Mouse (Mus musculus) MEL-GATA-1-ER (cell line): ENCODE measurements around the gene Dapp1.
A peak's percentile ranks its signal among the peaks of the same experiment; 100 is the strongest.

ENCODE experiments used
- DNase-seq: peaks from one replicate; pipeline ENCODE4 v3.0.0-alpha.2; 2012; ENCODE audit warnings: low read depth; ENCODE audit errors: extremely low read depth

Gene Dapp1

GRCm38 (mm10) chr3:137981382-137981750, at the start of gene Dapp1:
TSS of gene Dapp1 (minus strand) at chr3:137981545.
- DNase-seq = peak; percentile 94

- DNase-seq = no peak
Measured at GRCm38 (mm10) chr3:138030563-138030962, 49.2 kb upstream of the Dapp1 start.

DNA sequence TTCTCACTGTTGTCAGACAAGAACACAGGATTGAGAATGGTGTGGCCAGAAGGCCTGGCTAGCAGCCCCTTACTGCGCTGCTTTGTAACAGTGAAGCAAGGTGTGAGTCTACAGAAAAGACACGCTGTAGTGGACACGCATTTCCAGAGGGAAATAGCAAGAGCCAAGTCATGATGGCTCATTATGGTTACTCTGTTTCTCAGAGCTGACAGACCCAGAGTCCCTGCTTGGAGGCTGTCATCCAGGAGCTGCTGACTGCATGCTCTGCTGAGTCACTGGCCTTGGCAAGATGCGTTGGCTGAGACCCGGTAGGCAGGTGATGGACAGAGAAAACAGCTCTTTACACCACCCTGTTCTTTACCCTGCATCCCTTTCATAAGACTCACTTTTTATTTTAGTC, 48.0 kb upstream of the Dapp1 start:
- no peak for DNase-seq

- no peak for DNase-seq
Measured at GRCm38 (mm10) chr3:138027575-138028362, 46.4 kb upstream of the Dapp1 start.

GRCm38 (mm10) chr3:138026286-138026685, 44.9 kb upstream of the Dapp1 start:
- no peak for DNase-seq

- no peak for DNase-seq
Measured at GRCm38 (mm10) chr3:138022651-138023050, 41.3 kb upstream of the Dapp1 start.

GRCm38 (mm10) chr3:138022003-138022402, 40.7 kb upstream of the Dapp1 start:
- DNase-seq = peak; percentile 46

- no peak for DNase-seq
Measured at GRCm38 (mm10) chr3:138016810-138017209, 35.5 kb upstream of the Dapp1 start.

GRCm38 (mm10) chr3:138014725-138015124, 33.4 kb upstream of the Dapp1 start:
- DNase-seq = no peak

DNA sequence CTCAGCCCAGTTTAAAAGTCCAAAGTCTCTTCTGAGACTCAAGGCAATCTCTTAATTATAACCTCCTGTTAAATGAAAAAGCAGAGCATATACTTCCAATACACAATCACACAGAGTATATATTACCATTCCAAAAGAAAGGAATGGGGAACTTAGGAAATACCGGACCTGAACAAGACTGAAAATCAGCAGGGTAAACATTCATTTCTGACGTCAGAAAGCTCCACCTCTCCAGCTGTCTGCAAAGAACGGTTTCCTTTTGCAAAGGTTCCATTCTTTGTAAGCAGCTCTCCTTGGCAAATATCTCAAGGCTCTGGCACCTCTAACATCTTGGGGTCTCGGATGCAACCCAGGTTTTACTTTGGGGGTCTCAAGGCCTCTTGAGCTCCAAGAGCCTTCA, 31.0 kb upstream of the Dapp1 start:
- no peak for DNase-seq

DNA sequence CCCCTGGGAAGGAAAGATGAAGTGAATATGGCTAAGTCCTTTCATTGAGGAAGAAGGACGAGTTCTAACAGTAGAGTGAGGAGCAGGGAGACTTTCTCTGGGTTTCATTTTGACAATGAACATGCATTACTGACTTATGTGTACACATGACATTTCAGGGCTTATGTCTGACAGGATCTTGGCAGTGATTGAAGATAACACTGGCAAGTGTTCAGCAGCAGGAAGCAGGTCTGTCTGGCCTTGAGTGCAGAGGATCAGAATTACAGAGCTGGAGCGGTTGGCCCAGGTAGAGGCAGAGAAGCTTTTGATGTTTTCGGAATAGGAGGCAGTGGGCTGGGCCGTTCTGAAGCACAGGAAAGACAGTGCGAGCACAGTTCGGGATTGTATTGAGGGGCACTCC, 26.8 kb upstream of the Dapp1 start:
- DNase-seq = no peak

GRCm38 (mm10) chr3:138006896-138007295, 25.6 kb upstream of the Dapp1 start:
- no peak for DNase-seq

GRCm38 (mm10) chr3:138003264-138003663, 21.9 kb upstream of the Dapp1 start:
- no peak for DNase-seq

GRCm38 (mm10) chr3:138002545-138002944, 21.2 kb upstream of the Dapp1 start:
- no peak for DNase-seq

DNA sequence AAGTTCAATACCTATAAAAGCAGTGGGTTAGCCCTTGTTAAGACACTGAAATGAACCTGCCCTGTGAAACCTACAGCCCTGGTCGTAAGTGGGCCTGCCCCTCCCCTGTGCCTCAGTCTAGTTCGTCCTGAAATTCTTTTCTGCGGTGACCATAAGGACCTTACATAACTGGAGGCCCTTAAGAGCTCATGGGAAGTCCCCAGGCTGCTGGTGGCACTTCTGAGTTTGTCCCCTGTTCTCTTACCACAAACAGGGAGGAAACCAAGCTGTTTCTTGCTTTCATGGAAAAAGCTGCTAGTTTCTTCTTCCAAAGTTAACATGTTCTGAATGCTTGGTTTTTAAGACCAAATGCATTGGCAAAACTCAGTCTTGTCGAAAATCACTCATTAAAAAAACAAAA, 20.5 kb upstream of the Dapp1 start:
- DNase-seq = no peak

DNA sequence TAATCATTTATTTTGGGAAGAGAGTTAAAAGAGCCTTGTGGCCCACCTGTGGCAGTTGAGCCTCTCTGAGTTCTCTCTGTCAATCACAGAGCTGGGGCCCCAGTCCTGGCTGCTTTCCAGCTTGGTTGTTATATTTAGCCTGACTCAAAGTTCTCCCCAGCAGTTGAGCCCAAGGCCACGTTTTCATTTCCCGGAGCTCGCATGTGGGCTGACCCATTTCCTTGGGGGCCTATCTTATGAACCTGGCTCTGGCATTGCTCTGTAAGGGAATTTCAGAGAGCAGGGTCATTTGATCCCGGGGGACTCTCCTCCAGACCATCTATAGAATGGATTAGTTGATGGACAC, 19.4 kb upstream of the Dapp1 start:
- DNase-seq = no peak

- no peak for DNase-seq
Measured at GRCm38 (mm10) chr3:138000062-138000723, 18.8 kb upstream of the Dapp1 start.

DNA sequence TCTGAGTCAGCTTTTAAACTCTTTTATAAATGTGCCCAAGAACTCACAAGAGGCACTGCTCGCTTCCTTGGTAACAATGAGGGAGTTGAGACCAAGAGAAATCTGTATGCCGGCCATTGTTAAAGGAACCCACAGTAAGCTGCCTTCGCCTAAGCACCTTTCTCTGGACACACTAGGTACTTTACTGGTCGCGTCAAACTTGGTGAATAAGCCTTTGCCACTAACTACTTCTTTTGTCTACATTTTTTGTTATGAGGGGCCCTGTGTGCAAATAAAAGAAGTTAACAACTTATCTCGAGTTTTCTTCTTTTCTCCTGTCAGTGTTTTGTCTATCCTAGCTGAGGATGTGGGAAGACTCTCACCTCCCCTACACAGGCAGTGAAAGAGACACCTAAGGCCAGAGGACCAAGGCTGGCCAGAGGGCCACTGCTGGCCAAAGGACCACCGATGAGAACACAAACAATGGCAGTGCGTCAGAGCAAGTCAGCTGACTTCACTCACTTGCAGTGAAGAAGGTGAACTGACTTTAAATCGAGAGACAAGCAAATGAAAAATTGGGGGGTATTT, 18.0 kb upstream of the Dapp1 start:
- DNase-seq = no peak

DNA sequence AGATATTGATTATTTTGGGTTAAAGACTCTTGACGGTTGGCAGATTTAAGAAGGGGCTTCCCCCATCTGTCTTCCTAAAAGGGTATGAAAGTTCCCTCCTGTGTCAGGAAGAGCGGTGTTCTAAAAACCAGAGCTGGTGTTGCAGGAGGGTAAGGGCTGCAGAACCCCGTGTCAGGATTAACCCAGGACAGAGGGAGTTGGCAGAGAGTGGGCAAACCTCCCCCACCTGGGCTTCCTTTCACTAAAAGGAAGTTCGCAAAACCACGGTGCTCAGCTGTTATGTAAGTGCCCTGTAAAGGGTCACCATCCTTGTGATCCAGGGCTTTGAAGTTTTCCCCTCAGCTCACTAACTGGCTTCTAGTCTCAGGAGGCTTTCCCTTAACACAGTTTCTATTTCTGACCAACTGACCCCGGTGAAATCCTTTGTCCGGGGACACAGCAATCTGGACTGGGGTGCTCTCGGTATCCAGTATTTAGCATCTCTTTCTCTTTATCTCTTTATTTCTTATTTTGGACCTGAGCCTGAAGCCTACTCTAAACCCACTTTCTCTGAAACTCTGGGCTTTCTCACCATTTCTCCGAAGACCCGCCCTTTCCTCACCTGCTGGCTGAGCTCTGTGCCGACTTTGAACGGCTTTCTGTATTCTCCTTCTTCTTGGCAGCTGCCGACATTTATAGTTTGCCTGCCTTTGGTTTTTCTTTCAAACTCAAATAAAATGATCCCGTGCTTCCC, 17.3 kb upstream of the Dapp1 start:
- no peak for DNase-seq

DNA sequence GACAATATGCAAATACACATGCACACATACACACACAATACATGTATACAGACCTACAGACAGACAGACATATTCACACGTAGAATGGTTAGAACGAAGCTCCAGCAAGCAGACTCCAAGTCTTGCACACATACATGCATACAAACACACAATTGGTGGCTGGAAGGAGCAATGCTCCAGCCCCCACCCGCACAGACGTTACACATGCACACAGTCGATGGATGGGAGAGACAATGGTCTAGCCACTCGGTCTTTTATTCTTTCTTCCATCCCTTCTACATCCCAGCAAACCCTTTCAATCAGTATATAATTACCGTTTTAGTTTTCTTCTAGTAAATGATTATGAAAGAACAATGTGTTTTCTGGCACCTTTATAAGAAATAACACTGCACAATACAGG, 14.1 kb upstream of the Dapp1 start:
- no peak for DNase-seq

GRCm38 (mm10) chr3:137994196-137994595, 12.9 kb upstream of the Dapp1 start:
- no peak for DNase-seq

DNA sequence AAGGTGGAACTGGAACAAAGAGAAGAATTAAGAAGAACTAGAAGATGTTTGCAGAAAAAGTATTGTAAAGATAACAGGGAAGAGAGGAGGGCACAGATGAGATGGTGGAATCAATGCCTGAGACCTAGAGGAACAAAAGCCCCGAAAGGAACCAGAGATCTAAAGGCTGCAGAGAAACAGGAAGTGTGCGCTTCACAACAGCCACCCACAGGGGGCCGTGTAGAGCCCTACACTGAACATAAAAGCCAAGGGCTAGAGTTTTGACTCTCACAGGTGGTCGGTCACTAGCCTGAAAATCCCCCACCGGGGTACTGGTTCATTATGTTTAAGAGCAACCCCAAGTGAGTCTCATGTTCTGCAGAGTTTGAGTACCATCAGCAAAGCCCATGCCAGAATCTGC, 11.0 kb upstream of the Dapp1 start:
- DNase-seq = no peak
